Mouse (Mus musculus): ENCODE measurements at regions not wholly inside any gene's neighbourhood (a gene's known extent, or its start where the extent isn't known, plus 50 kb on each side); places are given as distances from the start of the nearest gene placed in this dataset.

GRCm38 (mm10) chr10:61010697-61011096, 78.4 kb upstream of the Pcbd1 start:
- no peak overlapping the region for H3K4me3 ChIP-seq (ENCODE audit: control insufficient read depth in 1 of 2, insufficient read depth in 1 of 2, low read depth in 1 of 2, low read length in 2 of 2)
- no peak for ATAC-seq (ENCODE audit: insufficient number of reproducible peaks, insufficient read depth, low FRiP score, low read depth)
- H3K9me3 ChIP-seq (ENCODE audit: control insufficient read depth, low read length): no peaks in the 10 kb centered on the region
- H3K27me3 ChIP-seq (ENCODE audit: control insufficient read depth, insufficient read depth, low read length): no peaks in the 10 kb centered on the region
- H3K36me3 ChIP-seq (ENCODE audit: control insufficient read depth, insufficient read depth, low read length): no peaks in the 10 kb centered on the region
- no peaks in the 10 kb centered on the region for H3K4me1 ChIP-seq (ENCODE audit: control insufficient read depth in 2 of 2, insufficient read depth in 2 of 2, low read length in 2 of 2)
- no peak overlapping the region for H3K4me2 ChIP-seq (ENCODE audit: low read length)
- H3K27ac ChIP-seq (replicated peaks in 1 of 2; ENCODE audit: control insufficient read depth in 1 of 2, insufficient read depth in 1 of 2, low read depth in 2 of 2, low read length in 2 of 2): no peak overlapping the region
- WGBS: 75% methylated on average over 4 of the region's 4 CpGs
- H3K9ac ChIP-seq (ENCODE audit: low read length): no peak overlapping the region

DNA sequence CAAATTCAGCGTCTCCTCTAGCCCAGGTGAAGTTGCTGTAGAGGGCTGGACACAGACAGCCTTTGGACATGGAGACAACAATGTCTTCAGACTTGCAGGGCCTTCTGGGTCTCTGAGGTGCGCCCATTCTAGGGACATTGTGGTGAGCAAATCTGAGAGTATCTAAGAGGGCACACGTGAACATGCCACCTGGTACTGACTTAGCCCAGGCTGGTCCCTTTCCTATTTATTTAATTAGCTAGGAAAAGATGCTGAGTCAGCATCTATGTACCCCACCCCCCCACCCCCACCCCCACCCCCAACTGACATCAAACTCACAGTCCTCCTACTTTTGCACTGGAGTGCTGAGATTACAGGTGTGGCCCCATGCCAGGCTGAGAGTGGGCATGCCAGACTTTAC, 81.7 kb upstream of the Pcbd1 start:
- no peak overlapping the region for H3K4me3 ChIP-seq (ENCODE audit: control insufficient read depth in 1 of 2, insufficient read depth in 1 of 2, low read depth in 1 of 2, low read length in 2 of 2)
- H3K4me2 ChIP-seq (ENCODE audit: low read length): no peak overlapping the region
- H3K27me3 ChIP-seq (ENCODE audit: control insufficient read depth, insufficient read depth, low read length): no peaks in the 10 kb centered on the region
- ATAC-seq (ENCODE audit: insufficient number of reproducible peaks, insufficient read depth, low FRiP score, low read depth): no peak
- WGBS: 86% methylated on average over 3 of the region's 3 CpGs
- H3K4me1 ChIP-seq (ENCODE audit: control insufficient read depth in 2 of 2, insufficient read depth in 2 of 2, low read length in 2 of 2): peaks cover 0 to 2% of the 10 kb centered on the region in 2 experiments; a peak in 1 of 4 replicates
- H3K27ac ChIP-seq (replicated peaks in 1 of 2; ENCODE audit: control insufficient read depth in 1 of 2, insufficient read depth in 1 of 2, low read depth in 2 of 2, low read length in 2 of 2): no peak overlapping the region
- H3K9me3 ChIP-seq (ENCODE audit: control insufficient read depth, low read length): no peaks in the 10 kb centered on the region
- H3K36me3 ChIP-seq (ENCODE audit: control insufficient read depth, insufficient read depth, low read length): no peaks in the 10 kb centered on the region
- H3K9ac ChIP-seq (ENCODE audit: low read length): no peak overlapping the region

DNA sequence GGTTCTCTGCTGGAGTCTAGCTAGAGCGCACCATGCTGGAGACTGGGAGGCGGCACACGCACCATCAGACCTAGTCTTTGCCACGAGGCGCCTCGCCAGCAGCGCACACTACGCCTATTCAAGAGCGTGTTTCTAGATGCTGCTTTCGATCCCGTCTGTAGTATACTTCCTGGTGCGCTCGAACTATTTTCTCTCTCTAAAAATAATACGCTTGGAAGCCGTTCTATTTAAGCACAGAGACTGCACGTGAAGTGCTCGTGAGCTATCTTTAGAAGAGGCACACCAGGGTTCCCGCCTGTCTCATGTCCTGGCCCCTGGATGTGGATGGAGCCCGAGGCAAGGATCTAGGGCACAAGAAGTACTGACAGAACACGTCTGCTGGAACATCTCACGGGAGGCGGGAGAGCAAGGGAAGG, 87.4 kb upstream of the Pcbd1 start:
- Histone ChIP-seq H3K4me1 (ENCODE audit: control insufficient read depth in 2 of 2, insufficient read depth in 2 of 2, low read length in 2 of 2) (peaks cover 10 to 11% of the 10 kb centered on the region in 2 experiments; a peak in 2 of 4 replicates), H3K36me3 (ENCODE audit: control insufficient read depth, insufficient read depth, low read length) (no peaks in the 10 kb centered on the region), H3K9me3 (ENCODE audit: control insufficient read depth, low read length) (0 out of 2 replicates have a peak, but pooled peaks cover 4% of the 10 kb centered on the region), H3K4me3 (ENCODE audit: control insufficient read depth in 1 of 2, insufficient read depth in 1 of 2, low read depth in 1 of 2, low read length in 2 of 2) (no peak overlapping the region), H3K27me3 (ENCODE audit: control insufficient read depth, insufficient read depth, low read length) (no peaks in the 10 kb centered on the region), H3K4me2 (ENCODE audit: low read length) (peak overlapping the region; percentile 21; the same call in 1 of the 2 replicates), H3K27ac (replicated peaks in 1 of 2; ENCODE audit: control insufficient read depth in 1 of 2, insufficient read depth in 1 of 2, low read depth in 2 of 2, low read length in 2 of 2) (peak overlapping the region; percentile 72 to 81), H3K9ac (ENCODE audit: low read length) (no peak overlapping the region)
- 63% methylated on average over 22 of the region's 22 CpGs for WGBS
- ATAC-seq (ENCODE audit: insufficient number of reproducible peaks, insufficient read depth, low FRiP score, low read depth): peak; percentile 68; the same call in 1 of the 2 replicates

DNA sequence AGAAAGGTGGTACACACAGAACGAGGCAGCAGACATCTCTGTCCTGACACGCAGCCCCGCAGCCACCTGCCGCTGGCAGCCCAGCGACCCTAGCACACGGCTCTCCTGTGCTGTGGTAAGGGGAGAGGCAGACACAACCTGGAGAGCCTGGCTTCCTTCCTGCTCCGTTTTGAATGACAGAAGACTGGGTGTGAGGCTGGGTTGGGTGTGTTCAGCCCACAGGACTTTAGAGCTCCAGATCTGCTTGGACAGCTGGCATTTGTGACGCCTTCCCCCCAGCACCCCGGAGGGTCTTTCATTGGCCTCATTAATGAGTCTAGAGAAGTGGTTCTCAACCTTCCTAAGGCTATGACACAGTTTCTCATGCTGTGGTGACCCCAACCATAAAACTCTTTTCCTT, 91.7 kb upstream of the Pcbd1 start:
- 55% methylated on average over 9 of the region's 9 CpGs for whole genome bisulfite sequencing
- H3K9me3 ChIP-seq (ENCODE audit: control insufficient read depth, low read length): 0 out of 2 replicates have a peak, but pooled peaks cover 8% of the 10 kb centered on the region

GRCm38 (mm10) chr10:60995908-60996640, 93.1 kb upstream of the Pcbd1 start:
- Histone ChIP-seq H3K36me3 (ENCODE audit: control insufficient read depth, insufficient read depth, low read length) (no peaks in the 10 kb centered on the region), H3K4me3 (ENCODE audit: control insufficient read depth in 1 of 2, insufficient read depth in 1 of 2, low read depth in 1 of 2, low read length in 2 of 2) (no peak overlapping the region), H3K27me3 (ENCODE audit: control insufficient read depth, insufficient read depth, low read length) (no peaks in the 10 kb centered on the region), H3K9ac (ENCODE audit: low read length) (no peak overlapping the region), H3K9me3 (ENCODE audit: control insufficient read depth, low read length) (0 out of 2 replicates have a peak, but pooled peaks cover 5% of the 10 kb centered on the region), H3K4me2 (ENCODE audit: low read length) (no peak overlapping the region), H3K4me1 (ENCODE audit: control insufficient read depth in 2 of 2, insufficient read depth in 2 of 2, low read length in 2 of 2) (no peaks in the 10 kb centered on the region), H3K27ac (replicated peaks in 1 of 2; ENCODE audit: control insufficient read depth in 1 of 2, insufficient read depth in 1 of 2, low read depth in 2 of 2, low read length in 2 of 2) (no peak overlapping the region)
- no peak for ATAC-seq (ENCODE audit: insufficient number of reproducible peaks, insufficient read depth, low FRiP score, low read depth)
- WGBS: 82% methylated on average over 9 of the region's 9 CpGs

More for the DNA sequence above, 91.7 kb upstream of the Pcbd1 start:
- Histone ChIP-seq H3K4me1 (ENCODE audit: control insufficient read depth in 2 of 2, insufficient read depth in 2 of 2, low read length in 2 of 2) (peaks cover 9% of the 10 kb centered on the region in 2 experiments; a peak in 2 of 4 replicates), H3K27ac (replicated peaks in 1 of 2; ENCODE audit: control insufficient read depth in 1 of 2, insufficient read depth in 1 of 2, low read depth in 2 of 2, low read length in 2 of 2) (no peak overlapping the region), H3K4me3 (ENCODE audit: control insufficient read depth in 1 of 2, insufficient read depth in 1 of 2, low read depth in 1 of 2, low read length in 2 of 2) (no peak overlapping the region), H3K4me2 (ENCODE audit: low read length) (no peak overlapping the region), H3K9ac (ENCODE audit: low read length) (no peak overlapping the region), H3K36me3 (ENCODE audit: control insufficient read depth, insufficient read depth, low read length) (no peaks in the 10 kb centered on the region), H3K27me3 (ENCODE audit: control insufficient read depth, insufficient read depth, low read length) (no peaks in the 10 kb centered on the region)
- ATAC-seq (ENCODE audit: insufficient number of reproducible peaks, insufficient read depth, low FRiP score, low read depth): no peak

GRCm38 (mm10) chr10:60985109-60985576, 104.0 kb upstream of the Pcbd1 start:
- Histone ChIP-seq H3K9me3 (ENCODE audit: control insufficient read depth, low read length) (no peaks in the 10 kb centered on the region), H3K4me3 (ENCODE audit: control insufficient read depth in 1 of 2, insufficient read depth in 1 of 2, low read depth in 1 of 2, low read length in 2 of 2) (no peak overlapping the region), H3K27me3 (ENCODE audit: control insufficient read depth, insufficient read depth, low read length) (no peaks in the 10 kb centered on the region), H3K27ac (replicated peaks in 1 of 2; ENCODE audit: control insufficient read depth in 1 of 2, insufficient read depth in 1 of 2, low read depth in 2 of 2, low read length in 2 of 2) (no peak overlapping the region), H3K4me2 (ENCODE audit: low read length) (no peak overlapping the region), H3K36me3 (ENCODE audit: control insufficient read depth, insufficient read depth, low read length) (no peaks in the 10 kb centered on the region), H3K4me1 (ENCODE audit: control insufficient read depth in 2 of 2, insufficient read depth in 2 of 2, low read length in 2 of 2) (no peaks in the 10 kb centered on the region), H3K9ac (ENCODE audit: low read length) (no peak overlapping the region)
- 20% methylated on average over 10 of the region's 10 CpGs for WGBS
- ATAC-seq (ENCODE audit: insufficient number of reproducible peaks, insufficient read depth, low FRiP score, low read depth): no peak

GRCm38 (mm10) chr10:60981770-60982169, 107.4 kb upstream of the Pcbd1 start:
- Histone ChIP-seq H3K27me3 (ENCODE audit: control insufficient read depth, insufficient read depth, low read length) (no peaks in the 10 kb centered on the region), H3K4me3 (ENCODE audit: control insufficient read depth in 1 of 2, insufficient read depth in 1 of 2, low read depth in 1 of 2, low read length in 2 of 2) (no peak overlapping the region), H3K9ac (ENCODE audit: low read length) (no peak overlapping the region), H3K36me3 (ENCODE audit: control insufficient read depth, insufficient read depth, low read length) (no peaks in the 10 kb centered on the region), H3K9me3 (ENCODE audit: control insufficient read depth, low read length) (no peaks in the 10 kb centered on the region), H3K4me1 (ENCODE audit: control insufficient read depth in 2 of 2, insufficient read depth in 2 of 2, low read length in 2 of 2) (no peaks in the 10 kb centered on the region), H3K4me2 (ENCODE audit: low read length) (no peak overlapping the region), H3K27ac (replicated peaks in 1 of 2; ENCODE audit: control insufficient read depth in 1 of 2, insufficient read depth in 1 of 2, low read depth in 2 of 2, low read length in 2 of 2) (no peak overlapping the region)
- ATAC-seq (ENCODE audit: insufficient number of reproducible peaks, insufficient read depth, low FRiP score, low read depth): no peak
- WGBS: 42% methylated on average over 6 of the region's 6 CpGs
